Mouse (Mus musculus): ENCODE data around the gene Celsr1. TPM values are rescaled to one million over a fixed set of nuclear protein-coding genes. Genes with fewer than 3 reads are reported as not detected.

Celsr1 gene
- polyA plus RNA-seq, 1 experiment from 2014 or later, result 8.8 TPM

DNA sequence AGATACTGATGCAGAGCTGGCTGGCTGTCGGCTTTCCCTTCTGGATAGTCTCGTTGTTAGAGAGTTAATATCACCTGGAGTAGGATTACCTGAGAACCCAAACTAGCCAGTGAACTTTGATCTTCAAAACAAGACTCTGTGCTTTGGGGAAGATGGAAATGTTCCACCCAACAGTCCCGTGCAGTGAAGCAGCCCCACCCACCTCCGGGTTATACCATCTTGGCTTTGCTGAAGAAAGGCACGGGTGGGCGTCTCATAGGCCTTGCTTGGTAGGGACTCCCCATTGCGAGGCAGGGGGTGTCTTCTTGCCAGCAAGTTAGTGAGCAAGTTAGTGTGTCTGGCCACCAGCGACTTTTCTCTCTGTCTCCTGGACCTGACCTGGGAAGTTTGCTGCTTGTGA lies 42.8 kb upstream of the Celsr1 start:
- no peak for ATAC-seq (ENCODE audit: low FRiP score, low TSS enrichment)
- WGBS, result 67% methylated on average over 8 of the region's 8 CpGs
- Histone ChIP-seq H3K36me3 (ENCODE audit: control insufficient read depth, insufficient read depth, low read length) (no peaks in the 10 kb centered on the region), H3K4me3 (ENCODE audit: low read length) (no peak overlapping the region), H3K4me1 (ENCODE audit: control insufficient read depth, insufficient read depth, low read length) (peaks cover 39% of the 10 kb centered on the region), H3K27me3 (ENCODE audit: control insufficient read depth, insufficient read depth, low read length) (no peaks in the 10 kb centered on the region), H3K4me2 (replicated peaks; ENCODE audit: low read depth, low read length) (no peak overlapping the region), H3K9ac (ENCODE audit: low read depth, low read length) (no peak overlapping the region), H3K9me3 (ENCODE audit: control insufficient read depth, low read length) (no peaks in the 10 kb centered on the region), H3K27ac (ENCODE audit: low read depth, low read length) (no peak overlapping the region)

DNA sequence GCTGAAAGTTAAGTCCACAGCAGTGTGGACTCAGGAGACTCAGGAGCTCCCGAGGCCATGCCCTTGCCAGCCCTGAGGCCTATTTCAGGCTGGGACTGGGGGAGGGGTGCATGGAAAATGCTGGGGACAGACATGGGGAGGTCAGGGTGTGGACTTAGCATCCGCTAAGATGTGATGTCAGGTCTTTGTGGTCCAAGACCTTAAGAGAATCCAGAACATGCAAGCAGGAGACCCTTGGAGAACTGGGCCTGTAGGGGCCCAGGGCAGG lies 42.4 kb upstream of the Celsr1 start:
- 52% methylated on average over 2 of the region's 2 CpGs for WGBS

DNA sequence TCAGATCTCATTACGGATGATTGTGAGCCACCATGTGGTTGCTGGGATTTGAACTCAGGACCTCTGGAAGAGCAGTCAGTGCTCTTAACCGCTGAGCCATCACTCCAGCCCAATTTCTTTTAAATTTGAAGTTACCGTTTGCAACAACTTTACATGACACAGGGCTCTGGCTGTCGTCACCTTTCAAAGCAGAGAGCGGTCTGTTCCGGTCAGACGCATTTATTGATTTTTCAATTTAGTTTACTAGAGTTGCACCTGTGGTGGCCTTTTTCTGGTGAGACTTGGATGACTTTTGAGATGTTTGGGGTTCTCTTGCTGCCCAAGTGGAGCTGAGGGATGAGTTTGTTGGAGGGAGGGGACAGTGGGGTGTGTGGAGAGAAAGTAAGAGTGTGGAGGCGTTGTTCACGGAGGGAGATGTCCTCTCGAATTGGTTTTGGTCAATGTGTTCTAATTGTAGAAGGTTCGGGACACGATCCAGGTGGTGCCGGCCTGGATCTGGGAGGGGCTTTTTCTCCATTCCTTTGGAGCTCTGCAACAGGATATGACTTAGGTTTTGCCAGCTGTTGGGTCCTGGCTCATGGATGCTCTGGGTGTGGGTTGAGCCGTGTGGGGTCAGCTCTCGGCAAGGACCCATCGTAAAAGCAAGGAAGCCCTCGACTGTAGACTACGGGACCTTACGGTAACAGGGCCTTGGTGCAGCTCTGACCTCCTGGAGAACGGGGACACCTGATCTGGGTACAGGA lies 41.9 kb upstream of the Celsr1 start:
- WGBS, result 66% methylated on average over 20 of the region's 20 CpGs
- H3K27ac ChIP-seq (ENCODE audit: low read depth, low read length), result no peak overlapping the region
- no peak overlapping the region for H3K4me3 ChIP-seq (ENCODE audit: low read length)
- no peaks in the 10 kb centered on the region for H3K27me3 ChIP-seq (ENCODE audit: control insufficient read depth, insufficient read depth, low read length)
- H3K36me3 ChIP-seq (ENCODE audit: control insufficient read depth, insufficient read depth, low read length), result no peaks in the 10 kb centered on the region
- peaks cover 37% of the 10 kb centered on the region for H3K4me1 ChIP-seq (ENCODE audit: control insufficient read depth, insufficient read depth, low read length)
- no peaks in the 10 kb centered on the region for H3K9me3 ChIP-seq (ENCODE audit: control insufficient read depth, low read length)
- no peak overlapping the region for H3K9ac ChIP-seq (ENCODE audit: low read depth, low read length)
- no peak overlapping the region for H3K4me2 ChIP-seq (replicated peaks; ENCODE audit: low read depth, low read length)
- no peak for ATAC-seq (ENCODE audit: low FRiP score, low TSS enrichment)

More for the DNA sequence above, 42.4 kb upstream of the Celsr1 start:
- no peak overlapping the region for H3K27ac ChIP-seq (ENCODE audit: low read depth, low read length)
- no peak overlapping the region for H3K9ac ChIP-seq (ENCODE audit: low read depth, low read length)
- H3K27me3 ChIP-seq (ENCODE audit: control insufficient read depth, insufficient read depth, low read length), result no peaks in the 10 kb centered on the region
- no peaks in the 10 kb centered on the region for H3K9me3 ChIP-seq (ENCODE audit: control insufficient read depth, low read length)
- no peak for ATAC-seq (ENCODE audit: low FRiP score, low TSS enrichment)
- no peaks in the 10 kb centered on the region for H3K36me3 ChIP-seq (ENCODE audit: control insufficient read depth, insufficient read depth, low read length)
- peaks cover 37% of the 10 kb centered on the region for H3K4me1 ChIP-seq (ENCODE audit: control insufficient read depth, insufficient read depth, low read length)
- no peak overlapping the region for H3K4me2 ChIP-seq (replicated peaks; ENCODE audit: low read depth, low read length)
- H3K4me3 ChIP-seq (ENCODE audit: low read length), result no peak overlapping the region

DNA sequence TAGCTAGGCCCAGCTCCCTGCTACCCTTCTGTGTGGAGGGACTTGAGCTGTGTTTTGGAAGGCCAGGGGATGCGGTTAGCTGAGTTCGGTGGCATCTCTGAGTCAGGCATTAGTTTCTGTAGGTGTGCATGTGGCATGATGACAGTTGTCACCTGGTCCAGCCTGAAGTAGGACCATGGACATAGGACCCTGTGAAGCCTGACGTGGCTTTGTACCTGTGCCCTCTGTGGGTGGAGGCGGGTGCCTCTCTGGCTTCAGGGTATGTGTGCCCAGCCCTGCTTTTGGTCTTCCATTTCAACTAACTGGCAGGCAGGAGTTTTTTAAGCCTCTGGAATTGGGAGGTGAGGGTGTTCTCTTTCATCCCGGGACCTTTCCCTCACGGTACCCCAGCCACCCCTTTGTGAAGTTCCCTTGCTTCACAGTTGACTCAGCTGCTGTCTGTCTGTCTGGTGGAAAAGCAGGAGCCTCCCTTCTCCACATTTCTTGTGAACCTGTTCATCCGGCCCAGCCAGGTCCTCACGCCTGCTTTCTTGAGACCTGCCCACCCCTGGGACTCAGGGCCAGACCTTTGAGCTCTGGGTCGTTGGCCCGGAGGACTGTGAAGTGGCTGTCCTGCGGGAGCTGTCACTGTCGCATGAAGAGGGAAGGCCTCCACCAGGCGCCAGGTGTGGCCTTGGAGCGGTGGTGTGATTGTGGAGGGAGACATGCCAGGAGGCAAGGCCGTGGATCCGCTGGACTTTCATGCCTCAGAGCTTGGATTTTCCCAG lies 40.8 kb upstream of the Celsr1 start:
- Histone ChIP-seq H3K9me3 (ENCODE audit: control insufficient read depth, low read length) (no peaks in the 10 kb centered on the region), H3K4me2 (replicated peaks; ENCODE audit: low read depth, low read length) (no peak overlapping the region), H3K36me3 (ENCODE audit: control insufficient read depth, insufficient read depth, low read length) (no peaks in the 10 kb centered on the region), H3K27ac (ENCODE audit: low read depth, low read length) (no peak overlapping the region), H3K4me3 (ENCODE audit: low read length) (no peak overlapping the region), H3K9ac (ENCODE audit: low read depth, low read length) (no peak overlapping the region), H3K27me3 (ENCODE audit: control insufficient read depth, insufficient read depth, low read length) (no peaks in the 10 kb centered on the region), H3K4me1 (ENCODE audit: control insufficient read depth, insufficient read depth, low read length) (peaks cover 31% of the 10 kb centered on the region)
- 65% methylated on average over 16 of the region's 16 CpGs for WGBS
- ATAC-seq (ENCODE audit: low FRiP score, low TSS enrichment), result no peak

DNA sequence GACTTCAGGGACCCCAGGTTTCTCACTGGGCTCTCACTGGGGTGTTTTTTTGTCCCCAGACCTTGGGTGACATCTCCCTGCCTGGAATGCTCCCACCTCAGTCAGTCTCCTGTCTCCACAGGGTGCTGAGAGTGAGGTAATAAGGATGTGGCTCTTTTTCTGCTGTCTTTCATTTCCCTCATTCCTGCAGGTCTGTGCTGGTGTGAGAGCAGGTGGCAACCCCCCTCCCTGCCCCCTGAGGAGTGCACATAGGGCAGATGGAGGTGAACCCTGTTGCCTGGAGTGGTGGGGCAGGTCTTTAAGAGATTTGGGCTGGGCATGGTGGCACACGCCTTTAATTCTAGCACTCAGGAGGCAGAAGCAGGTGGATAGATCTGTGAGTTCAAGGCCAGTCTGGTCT lies 37.6 kb upstream of the Celsr1 start:
- no peaks in the 10 kb centered on the region for H3K36me3 ChIP-seq (ENCODE audit: control insufficient read depth, insufficient read depth, low read length)
- ATAC-seq (ENCODE audit: low FRiP score, low TSS enrichment), result no peak
- WGBS, result 88% methylated on average over 1 of the region's 1 CpGs
- no peak overlapping the region for H3K4me2 ChIP-seq (replicated peaks; ENCODE audit: low read depth, low read length)
- no peak overlapping the region for H3K27ac ChIP-seq (ENCODE audit: low read depth, low read length)
- no peak overlapping the region for H3K4me3 ChIP-seq (ENCODE audit: low read length)
- no peaks in the 10 kb centered on the region for H3K9me3 ChIP-seq (ENCODE audit: control insufficient read depth, low read length)
- no peaks in the 10 kb centered on the region for H3K27me3 ChIP-seq (ENCODE audit: control insufficient read depth, insufficient read depth, low read length)
- no peak overlapping the region for H3K9ac ChIP-seq (ENCODE audit: low read depth, low read length)
- peaks cover 32% of the 10 kb centered on the region for H3K4me1 ChIP-seq (ENCODE audit: control insufficient read depth, insufficient read depth, low read length)

DNA sequence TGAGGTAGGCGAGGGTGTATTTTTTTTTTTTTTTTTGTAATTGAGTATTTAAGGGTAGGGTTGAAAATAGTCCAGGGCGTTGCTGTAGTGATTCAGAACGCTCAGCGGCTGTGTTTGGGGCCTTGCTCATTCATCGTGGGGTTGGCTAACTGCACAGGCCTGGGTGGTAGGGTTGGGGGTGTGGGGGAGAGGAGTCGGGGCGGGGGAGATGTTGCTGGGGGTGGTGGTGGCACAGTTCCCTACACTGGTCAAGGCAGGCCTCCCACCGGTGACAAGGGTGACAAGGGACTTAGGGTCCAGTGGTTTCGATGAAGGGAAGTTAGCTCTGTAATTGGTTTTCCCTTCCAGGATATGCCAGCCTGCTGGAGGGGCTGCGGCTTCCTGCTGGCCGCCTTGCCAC lies 36.8 kb upstream of the Celsr1 start:
- no peak overlapping the region for H3K4me3 ChIP-seq (ENCODE audit: low read length)
- H3K4me2 ChIP-seq (replicated peaks; ENCODE audit: low read depth, low read length), result no peak overlapping the region
- 68% methylated on average over 11 of the region's 11 CpGs for WGBS
- H3K27ac ChIP-seq (ENCODE audit: low read depth, low read length), result no peak overlapping the region
- ATAC-seq (ENCODE audit: low FRiP score, low TSS enrichment), result no peak
- no peaks in the 10 kb centered on the region for H3K9me3 ChIP-seq (ENCODE audit: control insufficient read depth, low read length)
- peaks cover 28% of the 10 kb centered on the region for H3K4me1 ChIP-seq (ENCODE audit: control insufficient read depth, insufficient read depth, low read length)
- H3K27me3 ChIP-seq (ENCODE audit: control insufficient read depth, insufficient read depth, low read length), result no peaks in the 10 kb centered on the region
- H3K36me3 ChIP-seq (ENCODE audit: control insufficient read depth, insufficient read depth, low read length), result no peaks in the 10 kb centered on the region
- no peak overlapping the region for H3K9ac ChIP-seq (ENCODE audit: low read depth, low read length)

DNA sequence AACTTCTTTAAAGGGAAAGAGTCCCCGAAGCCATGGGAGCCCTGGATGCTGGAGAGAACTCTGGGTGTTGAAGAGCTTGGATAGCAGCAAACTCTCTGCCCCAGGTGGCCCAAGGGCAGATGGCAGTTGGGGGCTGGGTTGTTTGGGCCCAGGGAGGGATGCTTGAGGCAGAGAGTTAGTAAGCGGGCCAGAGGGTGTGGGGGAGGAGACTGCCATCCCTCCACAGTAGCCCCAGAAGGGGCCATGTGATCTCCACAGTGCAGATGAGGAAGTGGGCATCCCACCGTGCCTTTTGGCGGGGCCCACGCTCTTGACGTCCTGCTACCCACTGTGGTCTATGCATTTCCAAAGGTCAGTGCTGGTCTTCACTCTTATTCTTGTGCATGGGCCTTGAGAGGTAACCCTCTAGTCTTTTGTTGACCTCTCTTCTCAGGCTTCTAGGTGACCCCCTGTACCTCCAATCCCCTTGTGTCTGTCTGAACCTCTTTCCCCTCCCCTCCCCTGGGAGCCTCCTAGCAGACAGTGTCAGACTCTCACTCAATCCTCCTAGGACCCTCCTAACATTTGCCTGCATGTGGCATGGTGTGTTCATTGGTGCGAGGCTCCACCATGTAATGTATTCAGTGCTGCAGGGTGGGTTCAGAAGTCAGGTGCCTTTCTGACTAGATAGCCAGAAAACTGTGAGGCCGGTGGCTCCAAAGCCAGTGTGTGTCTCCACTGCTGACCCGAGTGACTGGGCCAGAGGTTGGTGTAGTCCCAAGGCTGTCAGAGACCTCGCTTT lies 35.6 kb upstream of the Celsr1 start:
- peaks cover 34% of the 10 kb centered on the region for H3K4me1 ChIP-seq (ENCODE audit: control insufficient read depth, insufficient read depth, low read length)
- WGBS, result 74% methylated on average over 10 of the region's 10 CpGs
- no peak overlapping the region for H3K4me2 ChIP-seq (replicated peaks; ENCODE audit: low read depth, low read length)
- no peak overlapping the region for H3K27ac ChIP-seq (ENCODE audit: low read depth, low read length)
- H3K4me3 ChIP-seq (ENCODE audit: low read length), result no peak overlapping the region
- H3K36me3 ChIP-seq (ENCODE audit: control insufficient read depth, insufficient read depth, low read length), result no peaks in the 10 kb centered on the region
- H3K9ac ChIP-seq (ENCODE audit: low read depth, low read length), result no peak overlapping the region
- ATAC-seq (ENCODE audit: low FRiP score, low TSS enrichment), result no peak
- no peaks in the 10 kb centered on the region for H3K27me3 ChIP-seq (ENCODE audit: control insufficient read depth, insufficient read depth, low read length)
- no peaks in the 10 kb centered on the region for H3K9me3 ChIP-seq (ENCODE audit: control insufficient read depth, low read length)

DNA sequence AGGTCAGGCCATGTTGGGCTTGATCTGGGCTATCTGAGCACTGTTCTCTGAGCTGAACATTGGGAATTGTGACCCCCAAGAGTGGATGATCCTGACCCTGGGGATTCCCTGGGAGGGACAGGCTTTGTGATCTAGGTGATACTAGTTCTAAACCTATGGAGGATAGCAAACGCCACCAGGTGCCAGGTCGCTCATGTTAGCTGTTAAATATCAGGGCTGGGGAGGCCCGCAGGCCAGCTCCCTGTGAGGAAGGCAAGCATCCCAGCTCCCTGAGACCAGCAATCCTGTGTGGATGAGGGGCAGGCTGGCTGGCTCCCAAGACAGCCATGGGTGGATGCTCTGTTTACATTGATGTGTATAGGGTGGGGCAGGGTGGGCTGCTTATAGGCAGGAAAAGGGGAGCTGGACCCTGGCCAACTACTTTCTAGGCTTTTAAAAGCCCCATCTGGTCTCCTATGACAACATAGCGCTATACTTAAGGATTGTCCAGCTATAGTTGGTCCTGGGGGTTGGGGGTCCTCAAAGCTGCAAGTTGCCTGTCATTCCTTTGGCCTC lies 34.4 kb upstream of the Celsr1 start:
- H3K4me3 ChIP-seq (ENCODE audit: low read length), result no peak overlapping the region
- H3K4me1 ChIP-seq (ENCODE audit: control insufficient read depth, insufficient read depth, low read length), result peaks cover 34% of the 10 kb centered on the region
- no peak overlapping the region for H3K27ac ChIP-seq (ENCODE audit: low read depth, low read length)
- 77% methylated on average over 4 of the region's 4 CpGs for WGBS
- no peak for ATAC-seq (ENCODE audit: low FRiP score, low TSS enrichment)
- H3K27me3 ChIP-seq (ENCODE audit: control insufficient read depth, insufficient read depth, low read length), result no peaks in the 10 kb centered on the region
- no peaks in the 10 kb centered on the region for H3K9me3 ChIP-seq (ENCODE audit: control insufficient read depth, low read length)
- H3K36me3 ChIP-seq (ENCODE audit: control insufficient read depth, insufficient read depth, low read length), result no peaks in the 10 kb centered on the region
- no peak overlapping the region for H3K9ac ChIP-seq (ENCODE audit: low read depth, low read length)
- no peak overlapping the region for H3K4me2 ChIP-seq (replicated peaks; ENCODE audit: low read depth, low read length)

DNA sequence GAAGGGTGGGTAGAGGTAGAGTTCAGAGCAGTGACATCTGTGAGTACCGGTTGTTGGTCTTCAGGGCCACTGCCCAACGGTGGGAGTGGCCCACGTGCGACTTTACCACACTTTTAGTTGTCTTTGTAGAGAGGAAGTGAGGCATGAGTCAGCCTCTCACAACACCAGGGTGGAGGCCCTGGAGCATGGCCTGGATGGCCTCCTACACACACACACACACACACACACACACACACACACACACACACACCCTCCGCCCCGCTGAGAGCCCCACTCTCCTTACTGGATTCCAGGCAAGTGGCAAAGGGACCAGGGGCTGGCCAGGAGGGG lies 34.0 kb upstream of the Celsr1 start:
- ATAC-seq (ENCODE audit: low FRiP score, low TSS enrichment), result peak; percentile 58
- H3K4me3 ChIP-seq (ENCODE audit: low read length), result no peak overlapping the region
- no peak overlapping the region for H3K27ac ChIP-seq (ENCODE audit: low read depth, low read length)

More for the DNA sequence above, 34.0 kb upstream of the Celsr1 start:
- H3K27me3 ChIP-seq (ENCODE audit: control insufficient read depth, insufficient read depth, low read length), result no peaks in the 10 kb centered on the region
- no peak overlapping the region for H3K9ac ChIP-seq (ENCODE audit: low read depth, low read length)
- H3K36me3 ChIP-seq (ENCODE audit: control insufficient read depth, insufficient read depth, low read length), result no peaks in the 10 kb centered on the region
- 11% methylated on average over 6 of the region's 6 CpGs for WGBS
- H3K4me1 ChIP-seq (ENCODE audit: control insufficient read depth, insufficient read depth, low read length), result peaks cover 38% of the 10 kb centered on the region
- no peak overlapping the region for H3K4me2 ChIP-seq (replicated peaks; ENCODE audit: low read depth, low read length)
- H3K9me3 ChIP-seq (ENCODE audit: control insufficient read depth, low read length), result no peaks in the 10 kb centered on the region

All from kidney, embryonic 14.5 days (tissue).